Mouse (Mus musculus) embryonic fibroblast, embryonic 13.5 days (primary cell): ENCODE measurements around the gene Spg7. TPM values are rescaled to one million over a fixed set of nuclear protein-coding genes. Genes with fewer than 3 reads are reported as not detected.
"Not testable (repeated sequence)": the region's sequence is repeated elsewhere in the genome, so short reads cannot be mapped to it uniquely, and the experiment has no call there.

ENCODE experiments used
- H3K27ac ChIP-seq: 2 replicates; pipeline ENCODE4 v1.5.1; 2012; ENCODE audit warnings: low read length, control low read depth, inconsistent platforms; ENCODE audit not compliant: insufficient read depth
- H3K4me1 ChIP-seq: 2 replicates; pipeline ENCODE4 v1.6.1; 2011; ENCODE audit warnings: low read length; ENCODE audit not compliant: control insufficient read depth, insufficient read depth
- H3K4me3 ChIP-seq: 2 replicates; pipeline ENCODE4 v1.5.1; 2011; ENCODE audit warnings: mild to moderate bottlenecking, control low read depth, low read length; ENCODE audit not compliant: insufficient read depth
- CTCF ChIP-seq: IDR thresholded peaks from 2 replicates; pipeline ENCODE4 v1.5.1; 2011; ENCODE audit warnings: mild to moderate bottlenecking, control low read depth, low read length, moderate library complexity, borderline replicate concordance; ENCODE audit not compliant: insufficient read depth
- POLR2A ChIP-seq: IDR thresholded peaks from 2 replicates; pipeline ENCODE4 v1.6.1; 2011; ENCODE audit warnings: low read depth, mild to moderate bottlenecking, control low read depth, low read length, moderate library complexity
- polyA plus RNA-seq: library from polyadenylated mRNA; stranded (reverse); fragments of >200 nt; gene quantifications from 2 replicates; pipeline ENCODE4 v1.2.4, GENCODE M21; 2011; ENCODE audit warnings: low read depth; ENCODE audit not compliant: missing spikeins, insufficient read length

The Spg7 gene
- polyA plus RNA-seq, 1 experiment, result 52.4 TPM

- H3K4me3 ChIP-seq, result no peak overlapping the region
- H3K4me1 ChIP-seq, result no peaks in the 10 kb centered on the region
- no peak overlapping the region for H3K27ac ChIP-seq
- TF ChIP-seq POLR2A (no peak), CTCF (no peak)
Observed at GRCm38 (mm10) chr8:123083610-123084009, 20.9 kb downstream of the Spg7 start.

- H3K27ac ChIP-seq, result no peak overlapping the region
- H3K4me1 ChIP-seq, result no peaks in the 10 kb centered on the region
- no peak for TF ChIP-seq POLR2A
- no peak for TF ChIP-seq CTCF
- H3K4me3 ChIP-seq, result no peak overlapping the region
Observed at GRCm38 (mm10) chr8:123087289-123087688, 24.5 kb downstream of the Spg7 start.

GRCm38 (mm10) chr8:123097216-123097615 is 34.5 kb downstream of the Spg7 start:
- Histone ChIP-seq H3K27ac (no peak overlapping the region), H3K4me3 (no peak overlapping the region), H3K4me1 (peaks cover 4% of the 10 kb centered on the region)
- TF ChIP-seq POLR2A, result no peak
- TF ChIP-seq CTCF, result no peak

- no peak overlapping the region for H3K4me3 ChIP-seq
- TF ChIP-seq POLR2A (no peak), CTCF (no peak)
- H3K27ac ChIP-seq, result no peak overlapping the region
- H3K4me1 ChIP-seq, result peaks cover 4% of the 10 kb centered on the region
Observed at GRCm38 (mm10) chr8:123097786-123098584, 35.2 kb downstream of the Spg7 start.

DNA sequence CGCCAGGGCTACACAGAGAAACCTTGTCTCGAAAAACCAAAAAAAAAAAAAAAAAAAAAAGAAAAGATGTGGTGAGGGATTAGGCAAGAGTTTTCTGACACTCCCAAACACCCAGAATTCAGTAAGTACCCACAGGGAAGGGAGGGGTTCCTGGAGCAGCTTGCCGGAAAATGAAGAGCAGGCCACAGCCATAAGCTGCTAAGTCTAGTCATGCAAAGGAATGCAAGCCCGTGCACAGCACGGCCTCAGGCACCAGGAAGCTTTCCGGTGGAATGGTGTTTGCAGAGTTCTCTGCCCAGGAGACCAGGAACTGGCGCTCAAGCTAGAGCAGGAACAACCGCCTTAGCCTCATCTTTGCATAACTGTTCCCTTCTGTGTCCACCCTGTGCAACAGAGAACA is 37.5 kb downstream of the Spg7 start:
- Histone ChIP-seq H3K27ac (peak overlapping the region; percentile 86), H3K4me3 (no peak overlapping the region), H3K4me1 (peaks cover 4% of the 10 kb centered on the region)
- peak; percentile 50; the same call in 1 of the 2 replicates for TF ChIP-seq POLR2A
- TF ChIP-seq CTCF, result no peak

- Histone ChIP-seq H3K27ac (no peak overlapping the region), H3K4me3 (no peak overlapping the region), H3K4me1 (peaks cover 4% of the 10 kb centered on the region)
- no peak for TF ChIP-seq POLR2A
- TF ChIP-seq CTCF, result no peak
Observed at GRCm38 (mm10) chr8:123101244-123101643, 38.5 kb downstream of the Spg7 start.

GRCm38 (mm10) chr8:123101735-123102685 is 39.3 kb downstream of the Spg7 start, which contains the start of gene Rpl13:
Gene Rpl13, plus strand, starts transcription at chr8:123102350.
- Histone ChIP-seq H3K4me3 (peak within 1 kb of the TSS; percentile 95), H3K27ac (peak within 1 kb of the TSS; percentile 59), H3K4me1 (peaks cover 4% of the 10 kb centered on the region)
- no peak for TF ChIP-seq CTCF
- peak; percentile 96 for TF ChIP-seq POLR2A

- H3K27ac ChIP-seq, result peak overlapping the region; percentile 45; the same call in 1 of the 2 replicates
- not testable (repeated sequence) for H3K4me1 ChIP-seq
- peak overlapping the region; percentile 95 for H3K4me3 ChIP-seq
Observed at GRCm38 (mm10) chr8:123102855-123103254, 40.1 kb downstream of the Spg7 start.

DNA sequence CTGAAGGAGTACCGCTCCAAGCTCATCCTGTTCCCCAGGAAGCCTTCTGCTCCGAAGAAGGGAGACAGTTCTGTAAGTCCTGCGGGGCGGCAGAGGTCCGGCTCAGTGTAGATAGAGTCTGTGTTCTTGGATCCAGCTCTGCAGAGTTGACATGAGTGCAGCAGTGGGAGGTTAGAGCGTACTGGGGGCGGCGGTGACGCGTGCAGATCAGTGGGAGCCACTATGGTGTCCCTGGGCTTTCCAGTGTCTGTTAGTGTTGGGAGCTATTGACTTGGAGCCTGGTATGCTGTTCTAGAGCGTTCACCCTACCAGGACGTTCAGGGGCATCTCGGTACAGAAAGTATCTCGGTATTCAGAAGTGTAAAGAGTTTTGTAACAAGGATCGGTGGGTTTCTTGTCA is 40.5 kb downstream of the Spg7 start:
- 0 out of 2 replicates have a peak, but pooled peaks have one; percentile 20 for TF ChIP-seq POLR2A
- TF ChIP-seq CTCF, result no peak
- Histone ChIP-seq H3K4me1 (peaks cover 4% of the 10 kb centered on the region), H3K4me3 (peak overlapping the region; percentile 95), H3K27ac (peak overlapping the region; percentile 45)
